Mouse (Mus musculus): ENCODE measurements around the gene Ly86. TPM values are rescaled to one million over a fixed set of nuclear protein-coding genes. Genes with fewer than 3 reads are reported as not detected.

The Ly86 gene
- 9.1 TPM for total RNA-seq (2023)

DNA sequence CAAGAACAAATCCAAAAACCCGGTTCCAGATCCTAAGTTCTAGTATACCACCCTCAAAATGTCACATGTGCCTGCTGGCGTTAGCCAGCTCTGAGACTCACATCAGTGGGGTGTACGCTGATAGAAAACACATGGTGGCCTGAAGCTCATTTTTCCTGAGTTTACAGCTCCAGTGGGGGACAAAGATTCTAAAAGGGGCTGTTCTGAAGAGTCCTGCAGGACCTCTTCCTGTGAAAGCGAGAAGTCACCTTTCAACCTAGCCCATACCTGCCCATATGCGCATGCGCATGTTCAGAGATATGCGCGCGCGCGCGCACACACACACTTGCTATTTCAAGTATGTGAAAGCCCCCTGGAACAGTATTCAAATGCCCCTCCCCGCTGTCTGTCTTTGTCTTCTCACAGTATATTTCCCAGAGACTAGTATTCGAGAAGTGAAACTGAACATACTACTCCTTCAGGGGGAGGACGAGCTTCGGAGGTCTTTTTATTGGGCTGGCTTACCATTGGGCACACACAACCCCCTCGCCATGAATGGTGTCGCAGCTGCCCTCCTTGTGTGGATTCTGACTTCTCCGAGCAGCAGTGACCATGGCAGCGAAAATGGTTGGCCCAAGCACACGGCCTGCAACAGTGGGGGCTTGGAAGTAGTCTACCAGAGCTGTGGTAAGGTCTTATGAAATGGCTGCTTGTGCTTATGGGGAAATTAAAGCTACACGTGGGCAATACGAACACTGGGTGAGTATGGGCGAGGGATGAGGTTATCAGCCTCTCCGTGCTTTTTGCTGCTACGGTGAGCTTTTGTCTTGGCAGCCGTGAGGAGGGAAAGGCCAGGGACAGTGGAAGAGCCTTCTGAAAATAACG is at the start of gene Ly86:
TSS of gene Ly86 (plus strand) at position 300 of the 864 bp plus-strand sequence.

Measured in CD4-positive naive resting alpha-beta T cell, adult 57 days (primary cell).